In the genomic region with DNA sequence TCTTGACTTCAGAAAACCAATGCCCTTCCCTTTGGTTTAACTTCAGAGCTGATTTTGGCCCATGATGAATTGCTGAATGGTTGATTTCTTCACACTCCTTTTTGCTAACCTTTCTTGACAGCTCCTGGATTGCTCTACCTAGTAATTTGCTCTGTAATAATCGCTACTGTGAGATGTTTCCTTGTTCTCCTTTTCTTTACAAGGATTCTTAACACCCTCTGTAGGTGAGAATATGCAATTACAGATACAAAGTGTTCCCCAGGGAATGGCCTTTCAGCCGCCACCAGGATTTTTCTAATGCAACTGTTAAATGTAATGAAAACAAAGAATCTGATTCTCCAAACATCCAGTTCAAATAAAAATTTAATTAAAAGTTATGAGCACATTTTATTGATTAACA, we compare ENCODE assay signal across 9 mouse cellular contexts.
A peak's percentile ranks its signal among the peaks of the same experiment; 100 is the strongest.
DNase-seq lines count a peak whose midpoint lies in the region; ATAC-seq and TF ChIP-seq lines count a peak whose summit lies in the region.
"Had no signal": no experiment of that assay in that cellular context is flagged by ENCODE, and none has a peak within 500 bp of the region (broad histone marks: within the 10 kb centered on the region; RNA-seq: fewer than 3 reads in every experiment).

No protein-coding gene starts in this region.

- no peak for DNase-seq in cerebellum, postnatal 25 days
- no peak for DNase-seq in layer of hippocampus, adult 2 months (ENCODE audit: low spot score in 2 of 2)
- DNase-seq in layer of hippocampus, postnatal 25 days (ENCODE audit: extremely low spot score in 1 of 2, low spot score in 1 of 2) = no peak
- no peak for DNase-seq in Patski (ENCODE audit: low read depth, low spot score)
- DNase-seq in forelimb bud, embryonic 11.5 days (ENCODE audit: low read depth, low spot score) = peak; percentile 60
- DNase-seq in urinary bladder, adult 18-20 months (ENCODE audit: low spot score in 2 of 2) = no peak
- DNase-seq in yolk sac, embryonic 10.5 days (ENCODE audit: low spot score) = no peak
- DNase-seq: gastrocnemius, postnatal 36 days had no signal

- in situ Hi-C loops in Patski (cut with MboI; ENCODE audit: low pct_unique_long_range_greater_than_20kb) = no loop called here

- H3K4me3 ChIP-seq in layer of hippocampus, adult 2 months = no peak overlapping the region

- POLR2A ChIA-PET in Patski (lab: Charles Lee) = no interaction called here

- ATAC-seq in cerebellum, adult (ENCODE audit: insufficient number of reproducible peaks, low FRiP score, low TSS enrichment) = peak; percentile 82
- no peak for ATAC-seq in Patski

- peaks cover 73% of the 10 kb centered on the region for H3K27me3 ChIP-seq in Patski

- CTCF ChIA-PET in Patski (lab: Charles Lee) = interaction anchor here (2.9 kb wide), 1 partner anchor 33 kb away, joined by 10 read pairs; no protein-coding TSS in a partner anchor

- no peak overlapping the region for H3K27ac ChIP-seq in layer of hippocampus, adult 2 months

- peak; percentile 84 for TF ChIP-seq CTCF in layer of hippocampus, adult 2 months (conservative IDR thresholded peaks at IDR 0.05)
- peak; percentile 46 for TF ChIP-seq CTCF in Patski (IDR thresholded peaks at IDR 0.05)
